Mouse (Mus musculus): ENCODE data around the gene Gtf2a2. TPM values are rescaled to one million over a fixed set of nuclear protein-coding genes. Genes with fewer than 3 reads are reported as not detected.

Gene Gtf2a2
- polyA plus RNA-seq, 1 experiment from 2014 or later, result 208 TPM

- Histone ChIP-seq H3K27ac (replicated peaks) (no peak overlapping the region), H3K9ac (replicated peaks) (no peak overlapping the region), H3K4me3 (no peak overlapping the region), H3K4me1 (no peaks in the 10 kb centered on the region), H3K9me3 (no peaks in the 10 kb centered on the region), H3K4me2 (replicated peaks) (no peak overlapping the region), H3K27me3 (no peaks in the 10 kb centered on the region), H3K36me3 (peaks cover 13% of the 10 kb centered on the region)
- ATAC-seq (replicated peaks), result no peak
These were observed 12.3 kb downstream of the Gtf2a2 start for GRCm38 (mm10) chr9:70024648-70025047.

- no peaks in the 10 kb centered on the region for H3K9me3 ChIP-seq
- 0 out of 2 replicates have a peak, but pooled peaks cover 7% of the 10 kb centered on the region for H3K36me3 ChIP-seq
- no peak overlapping the region for H3K4me3 ChIP-seq
- no peak overlapping the region for H3K27ac ChIP-seq (replicated peaks)
- ATAC-seq (replicated peaks), result no peak
- 89% methylated on average over 2 of the region's 2 CpGs for WGBS
- no peaks in the 10 kb centered on the region for H3K27me3 ChIP-seq
- H3K9ac ChIP-seq (replicated peaks), result no peak overlapping the region
- H3K4me1 ChIP-seq, result no peaks in the 10 kb centered on the region
- no peak overlapping the region for H3K4me2 ChIP-seq (replicated peaks)
These were observed 13.1 kb downstream of the Gtf2a2 start for GRCm38 (mm10) chr9:70025365-70026012.

DNA sequence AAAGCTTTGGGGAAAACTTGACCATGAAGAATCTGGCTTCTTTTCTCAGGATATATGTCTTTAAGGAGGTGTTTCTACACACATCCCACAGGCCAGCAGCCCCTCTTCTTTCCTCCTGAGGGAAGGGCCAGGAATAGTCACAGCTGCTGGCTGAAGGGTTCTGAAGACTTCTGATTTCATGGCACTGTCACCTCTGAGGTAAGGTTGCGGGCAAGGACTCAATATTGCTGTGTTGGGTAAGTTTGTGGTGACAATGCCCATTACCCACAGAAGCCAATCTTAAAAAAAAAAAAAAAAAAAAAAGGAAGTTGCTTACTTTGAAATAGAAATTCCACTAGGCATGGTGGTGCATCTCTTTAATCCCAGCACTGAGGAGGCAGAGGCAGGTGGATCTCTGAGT, 19.8 kb downstream of the Gtf2a2 start:
- H3K9ac ChIP-seq (replicated peaks), result no peak overlapping the region
- WGBS, result 84% methylated on average over 1 of the region's 1 CpGs

GRCm38 (mm10) chr9:70033056-70033455, 20.7 kb downstream of the Gtf2a2 start:
- H3K4me2 ChIP-seq (replicated peaks), result no peak overlapping the region
- no peak overlapping the region for H3K27ac ChIP-seq (replicated peaks)
- H3K9ac ChIP-seq (replicated peaks), result no peak overlapping the region
- H3K4me1 ChIP-seq, result no peaks in the 10 kb centered on the region
- H3K9me3 ChIP-seq, result no peaks in the 10 kb centered on the region
- ATAC-seq (replicated peaks), result no peak
- 76% methylated on average over 9 of the region's 9 CpGs for WGBS
- no peaks in the 10 kb centered on the region for H3K27me3 ChIP-seq
- H3K4me3 ChIP-seq, result no peak overlapping the region
- H3K36me3 ChIP-seq, result no peaks in the 10 kb centered on the region

More for the DNA sequence above, 19.8 kb downstream of the Gtf2a2 start:
- Histone ChIP-seq H3K4me3 (no peak overlapping the region), H3K9me3 (no peaks in the 10 kb centered on the region), H3K27me3 (no peaks in the 10 kb centered on the region), H3K4me1 (no peaks in the 10 kb centered on the region), H3K36me3 (no peaks in the 10 kb centered on the region), H3K4me2 (replicated peaks) (no peak overlapping the region), H3K27ac (replicated peaks) (no peak overlapping the region)
- no peak for ATAC-seq (replicated peaks)

DNA sequence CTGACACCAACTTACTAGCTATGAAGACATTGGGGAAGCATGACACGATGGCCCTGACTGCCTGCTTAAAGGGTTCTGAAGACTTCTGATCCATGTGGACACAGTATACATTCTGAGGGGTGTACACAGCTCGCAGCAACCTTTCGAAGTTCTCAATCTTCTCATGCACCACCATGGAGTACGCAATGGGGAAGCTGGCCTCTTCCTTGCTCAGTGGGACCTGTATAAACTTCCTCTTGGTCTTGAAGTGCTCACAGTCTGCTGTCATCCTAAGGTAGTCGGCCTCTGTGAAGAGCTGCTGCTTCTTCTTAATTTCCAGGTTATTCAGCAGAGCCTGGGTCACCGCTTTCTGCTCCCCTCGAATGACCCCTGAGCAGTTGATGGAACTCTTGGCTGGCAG, 22.4 kb downstream of the Gtf2a2 start:
- H3K4me1 ChIP-seq, result no peaks in the 10 kb centered on the region
- H3K4me3 ChIP-seq, result no peak overlapping the region
- H3K36me3 ChIP-seq, result no peaks in the 10 kb centered on the region
- no peak overlapping the region for H3K4me2 ChIP-seq (replicated peaks)
- H3K9ac ChIP-seq (replicated peaks), result no peak overlapping the region
- H3K9me3 ChIP-seq, result no peaks in the 10 kb centered on the region
- WGBS, result 92% methylated on average over 7 of the region's 7 CpGs
- H3K27me3 ChIP-seq, result no peaks in the 10 kb centered on the region
- no peak for ATAC-seq (replicated peaks)
- no peak overlapping the region for H3K27ac ChIP-seq (replicated peaks)

DNA sequence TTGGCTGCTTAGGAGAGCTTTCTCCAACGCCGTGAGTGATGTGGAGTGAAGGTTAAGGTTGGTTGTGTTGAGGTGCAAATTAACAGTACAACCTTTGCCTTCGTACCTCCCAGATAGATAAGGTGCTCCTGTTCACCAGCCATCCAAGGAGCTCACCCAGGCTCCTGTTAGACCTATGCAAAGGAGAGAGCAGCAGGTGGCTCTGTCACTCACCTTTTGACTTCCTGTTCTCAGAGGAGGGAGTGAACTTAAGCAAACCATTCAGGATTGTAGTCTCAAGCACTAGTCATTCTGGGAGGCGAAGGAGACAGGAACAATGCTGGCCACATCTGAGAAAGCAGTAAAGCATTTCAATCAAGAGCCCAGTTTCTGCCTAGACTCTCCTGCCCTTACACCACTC, 24.3 kb downstream of the Gtf2a2 start:
- Histone ChIP-seq H3K27ac (replicated peaks) (no peak overlapping the region), H3K36me3 (no peaks in the 10 kb centered on the region), H3K4me3 (no peak overlapping the region), H3K9ac (replicated peaks) (no peak overlapping the region), H3K4me2 (replicated peaks) (no peak overlapping the region), H3K4me1 (no peaks in the 10 kb centered on the region), H3K9me3 (no peaks in the 10 kb centered on the region), H3K27me3 (no peaks in the 10 kb centered on the region)
- 78% methylated on average over 4 of the region's 4 CpGs for WGBS
- no peak for ATAC-seq (replicated peaks)

DNA sequence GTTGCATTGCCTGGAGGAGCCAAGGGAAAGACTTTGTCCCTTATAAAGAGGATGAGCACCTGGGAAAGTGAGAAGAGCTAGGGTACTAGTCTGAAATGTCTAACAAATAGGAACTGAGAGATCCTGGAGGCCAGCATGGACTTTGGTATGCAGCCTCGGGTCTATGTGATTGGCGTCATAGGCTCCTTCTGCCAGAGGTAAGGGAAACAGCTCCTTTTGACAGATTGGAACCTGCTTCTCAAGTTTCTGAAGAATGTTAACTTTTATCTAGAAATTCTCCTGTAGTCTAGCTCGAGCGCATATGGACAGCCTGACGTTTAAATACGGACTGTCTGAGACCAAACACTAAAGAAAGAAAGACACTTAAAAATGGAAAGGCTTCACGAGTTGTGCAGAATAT, 25.6 kb downstream of the Gtf2a2 start, which contains the start of gene Gcnt3:
Gene Gcnt3, minus strand, starts transcription at position 101 of the 400 bp plus-strand sequence.
- H3K9me3 ChIP-seq, result no peaks in the 10 kb centered on the region
- no peak for ATAC-seq (replicated peaks)

DNA sequence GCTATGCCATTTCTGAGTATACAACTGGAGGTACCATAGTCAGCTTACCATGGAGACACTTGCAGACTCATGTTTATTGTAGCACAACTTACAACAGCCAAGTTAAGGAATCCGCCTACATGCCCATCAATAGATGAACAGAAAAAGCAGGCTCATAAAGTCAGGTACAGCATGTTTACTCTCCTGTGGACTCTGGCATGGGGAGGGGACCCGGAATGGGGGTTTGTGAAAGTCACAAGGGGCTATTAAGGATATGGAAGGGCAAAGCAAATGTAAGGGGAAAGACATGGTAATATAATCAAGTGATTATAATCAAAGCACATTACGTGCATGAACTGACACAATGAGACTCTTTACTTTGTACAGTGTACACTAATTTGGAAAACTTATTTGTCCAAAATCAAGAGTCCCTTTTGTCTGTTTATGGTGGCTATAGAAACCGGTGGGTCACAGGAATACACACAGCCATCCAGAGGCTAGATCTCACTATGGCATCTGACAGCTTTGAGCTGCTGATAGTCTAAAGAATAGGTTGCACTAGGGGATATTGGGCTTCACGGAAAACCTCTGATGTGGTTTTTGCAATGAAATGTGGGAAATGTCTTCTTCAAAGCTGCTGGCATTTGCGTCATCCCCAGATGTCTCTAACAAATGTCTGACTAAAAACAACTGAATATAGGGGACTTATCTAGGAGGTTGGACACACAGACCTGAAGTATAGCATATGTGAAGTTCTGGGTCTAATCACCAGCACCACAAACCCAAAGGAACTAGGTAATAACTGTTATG, 27.4 kb downstream of the Gtf2a2 start:
- H3K27ac ChIP-seq (replicated peaks), result no peak overlapping the region
- H3K36me3 ChIP-seq, result no peaks in the 10 kb centered on the region
- no peaks in the 10 kb centered on the region for H3K9me3 ChIP-seq
- no peak overlapping the region for H3K9ac ChIP-seq (replicated peaks)
- no peak overlapping the region for H3K4me2 ChIP-seq (replicated peaks)
- H3K4me3 ChIP-seq, result no peak overlapping the region
- H3K4me1 ChIP-seq, result no peaks in the 10 kb centered on the region
- 80% methylated on average over 6 of the region's 6 CpGs for WGBS
- ATAC-seq (replicated peaks), result no peak
- H3K27me3 ChIP-seq, result no peaks in the 10 kb centered on the region

More for the DNA sequence above, 25.6 kb downstream of the Gtf2a2 start, which contains the start of gene Gcnt3:
- WGBS, result 92% methylated on average over 7 of the region's 7 CpGs
- H3K9ac ChIP-seq (replicated peaks), result no peak within 1 kb of the TSS
- H3K4me3 ChIP-seq, result no peak within 1 kb of the TSS
- H3K4me1 ChIP-seq, result no peaks in the 10 kb centered on the region
- no peak within 1 kb of the TSS for H3K27ac ChIP-seq (replicated peaks)
- no peaks in the 10 kb centered on the region for H3K36me3 ChIP-seq
- H3K4me2 ChIP-seq (replicated peaks), result no peak within 1 kb of the TSS
- H3K27me3 ChIP-seq, result no peaks in the 10 kb centered on the region

DNA sequence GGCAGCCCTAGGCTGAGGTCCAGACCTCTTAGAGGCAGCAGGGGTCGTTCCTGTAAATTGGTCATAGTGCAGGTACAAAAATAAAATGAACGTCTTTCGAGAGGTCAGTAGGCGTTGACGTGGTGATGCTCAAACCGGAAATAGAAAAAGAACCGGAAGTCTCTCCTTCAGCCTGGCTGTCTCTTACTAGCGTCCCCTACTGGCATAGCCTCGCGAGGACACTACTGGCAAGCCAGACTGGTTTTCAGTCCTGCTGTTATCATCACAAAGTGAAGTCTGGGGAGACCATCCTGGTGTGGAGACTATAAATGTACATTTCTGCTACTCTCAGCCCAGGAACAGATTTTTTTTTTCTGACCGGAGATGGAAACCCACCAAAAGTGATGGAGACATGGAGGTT, 28.2 kb downstream of the Gtf2a2 start:
- Histone ChIP-seq H3K27ac (replicated peaks) (no peak overlapping the region), H3K27me3 (no peaks in the 10 kb centered on the region), H3K9ac (replicated peaks) (no peak overlapping the region), H3K4me2 (replicated peaks) (no peak overlapping the region), H3K36me3 (no peaks in the 10 kb centered on the region), H3K4me3 (no peak overlapping the region), H3K9me3 (no peaks in the 10 kb centered on the region), H3K4me1 (no peaks in the 10 kb centered on the region)
- ATAC-seq (replicated peaks), result no peak
- WGBS, result 93% methylated on average over 11 of the region's 11 CpGs

DNA sequence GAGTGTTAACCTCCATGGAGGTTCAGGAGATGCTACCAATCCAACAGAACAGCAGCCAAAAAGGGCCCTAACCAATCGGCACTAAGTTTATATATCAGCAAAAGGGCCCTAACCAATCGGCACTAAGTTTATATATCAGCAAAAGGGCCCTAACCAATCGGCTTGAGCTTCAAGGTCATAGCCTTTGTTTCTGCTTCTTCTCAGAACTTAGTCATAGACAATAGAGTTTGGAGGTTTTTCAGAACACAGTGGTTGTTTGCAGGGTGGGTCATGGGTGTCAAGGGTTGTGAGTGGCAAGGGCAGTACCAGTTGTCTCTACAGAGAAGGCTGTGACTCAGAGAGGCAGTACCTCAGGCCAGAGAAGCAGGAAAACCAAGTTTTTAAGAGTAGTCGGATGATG, 29.8 kb downstream of the Gtf2a2 start:
- Histone ChIP-seq H3K36me3 (no peaks in the 10 kb centered on the region), H3K4me3 (no peak overlapping the region), H3K9ac (replicated peaks) (no peak overlapping the region), H3K9me3 (no peaks in the 10 kb centered on the region), H3K27ac (replicated peaks) (no peak overlapping the region), H3K4me2 (replicated peaks) (no peak overlapping the region), H3K4me1 (no peaks in the 10 kb centered on the region), H3K27me3 (no peaks in the 10 kb centered on the region)
- ATAC-seq (replicated peaks), result no peak
- WGBS, result 91% methylated on average over 4 of the region's 4 CpGs

DNA sequence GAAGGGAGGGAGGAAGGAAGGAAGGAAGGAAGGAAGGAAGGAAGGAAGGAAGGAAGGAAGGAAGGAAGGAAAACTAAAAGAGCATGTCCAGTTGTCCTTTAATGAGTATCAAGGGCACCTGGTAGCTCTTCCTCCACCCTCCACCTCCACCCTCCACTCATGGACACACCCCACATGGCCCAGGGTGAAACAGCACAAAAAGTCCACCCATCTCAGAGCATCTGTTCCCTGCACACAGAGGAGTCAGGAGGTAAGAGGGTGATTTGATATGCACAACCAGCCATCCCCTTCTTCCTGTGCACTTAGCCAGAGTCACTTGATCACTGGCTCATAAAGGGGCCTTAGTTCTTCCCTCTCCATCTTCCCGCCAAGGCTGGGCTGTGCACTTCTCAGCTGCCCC, 30.6 kb downstream of the Gtf2a2 start:
- no peaks in the 10 kb centered on the region for H3K36me3 ChIP-seq
- H3K4me3 ChIP-seq, result no peak overlapping the region
- H3K9ac ChIP-seq (replicated peaks), result no peak overlapping the region
- H3K4me1 ChIP-seq, result no peaks in the 10 kb centered on the region
- no peak for ATAC-seq (replicated peaks)
- H3K27me3 ChIP-seq, result no peaks in the 10 kb centered on the region
- H3K4me2 ChIP-seq (replicated peaks), result no peak overlapping the region
- 89% methylated on average over 1 of the region's 1 CpGs for WGBS
- no peak overlapping the region for H3K27ac ChIP-seq (replicated peaks)
- H3K9me3 ChIP-seq, result no peaks in the 10 kb centered on the region

GRCm38 (mm10) chr9:70044865-70045264, 32.5 kb downstream of the Gtf2a2 start:
- H3K4me3 ChIP-seq, result no peak overlapping the region
- no peak overlapping the region for H3K4me2 ChIP-seq (replicated peaks)
- no peak for ATAC-seq (replicated peaks)
- no peak overlapping the region for H3K27ac ChIP-seq (replicated peaks)
- no peak overlapping the region for H3K9ac ChIP-seq (replicated peaks)
- no peaks in the 10 kb centered on the region for H3K36me3 ChIP-seq
- H3K4me1 ChIP-seq, result no peaks in the 10 kb centered on the region
- no peaks in the 10 kb centered on the region for H3K27me3 ChIP-seq
- H3K9me3 ChIP-seq, result no peaks in the 10 kb centered on the region
- WGBS, result 87% methylated on average over 2 of the region's 2 CpGs

Measured in forebrain, embryonic 15.5 days (tissue).